Mouse (Mus musculus) heart, embryonic 13.5 days (tissue): ENCODE results near the gene Lingo1. TPM values are rescaled to one million over a fixed set of nuclear protein-coding genes. Genes with fewer than 3 reads are reported as not detected.

Source experiments
- ATAC-seq: fragments of 200-750 bp; cut with Nextera tagmentation; 2 replicates; pipeline ENCODE4 v1.8.0; 2017; ENCODE audit warnings: moderate TSS enrichment; ENCODE audit not compliant: insufficient number of reproducible peaks, low FRiP score, low TSS enrichment; ENCODE audit errors: extremely low read depth
- H3K27ac ChIP-seq: fragments of 300-500 bp; sonication (generic); replicated peaks from 2 replicates; pipeline ENCODE4 v1.5.1; 2015; ENCODE audit warnings: moderate library complexity, mild to moderate bottlenecking, inconsistent platforms
- H3K27me3 ChIP-seq: fragments of 300-500 bp; sonication (generic); replicated peaks from 2 replicates; pipeline ENCODE4 v1.6.1; 2015; ENCODE audit warnings: mild to moderate bottlenecking, inconsistent platforms
- H3K36me3 ChIP-seq: fragments of 300-500 bp; sonication (generic); 2 replicates; pipeline ENCODE4 v1.6.1; 2015; ENCODE audit warnings: mild to moderate bottlenecking, inconsistent platforms
- H3K4me1 ChIP-seq: fragments of 300-500 bp; sonication (generic); 2 replicates; pipeline ENCODE4 v1.6.1; 2015; ENCODE audit warnings: inconsistent platforms
- H3K4me2 ChIP-seq: fragments of 300-500 bp; sonication (generic); 2 replicates; pipeline ENCODE4 v1.6.1; 2015; ENCODE audit warnings: inconsistent platforms, mild to moderate bottlenecking, moderate library complexity
- H3K4me3 ChIP-seq: fragments of 300-500 bp; sonication (generic); 2 replicates; pipeline ENCODE4 v1.5.1; 2015; ENCODE audit warnings: moderate library complexity, mild to moderate bottlenecking, inconsistent platforms
- H3K9ac ChIP-seq: fragments of 300-500 bp; sonication (generic); 2 replicates; pipeline ENCODE4 v1.6.1; 2015; ENCODE audit warnings: inconsistent platforms, mild to moderate bottlenecking, moderate library complexity
- H3K9me3 ChIP-seq: fragments of 300-500 bp; sonication (generic); 2 replicates; pipeline ENCODE4 v1.6.1; 2016; ENCODE audit warnings: inconsistent platforms
- WGBS: fragments of 180-500 bp; shearing (Covaris S2); methylation state at CpG from one replicate; pipeline ENCODE4 v1.1.7; 2015; ENCODE audit warnings: mixed read lengths; 5-methylcytosine and 5-hydroxymethylcytosine counted together
- polyA plus RNA-seq: library from polyadenylated mRNA; unstranded; fragments of >200 nt; fragmentation: Nextera tagmentation; extraction: Ambion mirVana; gene quantifications from 2 replicates; pipeline ENCODE4 v1.2.1, GENCODE M21; 2015

Gene Lingo1
- polyA plus RNA-seq, 1 experiment from 2014 or later: 2.3 TPM

- H3K4me1 ChIP-seq: no peaks in the 10 kb centered on the region
- no peak overlapping the region for H3K27ac ChIP-seq
- no peaks in the 10 kb centered on the region for H3K9me3 ChIP-seq
- H3K36me3 ChIP-seq: no peaks in the 10 kb centered on the region
- no peak overlapping the region for H3K4me2 ChIP-seq
- 67% methylated on average over 3 of the region's 3 CpGs for WGBS
- peaks cover 23% of the 10 kb centered on the region for H3K27me3 ChIP-seq
- ATAC-seq: no peak
- H3K4me3 ChIP-seq: no peak overlapping the region
- no peak overlapping the region for H3K9ac ChIP-seq
These were observed 77.3 kb downstream of the Lingo1 start for GRCm38 (mm10) chr9:56718984-56719383.

GRCm38 (mm10) chr9:56716565-56716964 lies 79.7 kb downstream of the Lingo1 start:
- Histone ChIP-seq H3K9ac (no peak overlapping the region), H3K4me2 (no peak overlapping the region), H3K4me3 (no peak overlapping the region), H3K27me3 (peaks cover 16% of the 10 kb centered on the region), H3K27ac (no peak overlapping the region), H3K9me3 (no peaks in the 10 kb centered on the region), H3K36me3 (no peaks in the 10 kb centered on the region), H3K4me1 (peaks cover 14% of the 10 kb centered on the region)
- ATAC-seq: no peak
- WGBS: 87% methylated on average over 3 of the region's 3 CpGs

- Histone ChIP-seq H3K4me3 (no peak overlapping the region), H3K36me3 (no peaks in the 10 kb centered on the region), H3K27me3 (peaks cover 13% of the 10 kb centered on the region), H3K27ac (no peak overlapping the region), H3K4me2 (no peak overlapping the region), H3K9me3 (no peaks in the 10 kb centered on the region), H3K4me1 (peaks cover 14% of the 10 kb centered on the region), H3K9ac (no peak overlapping the region)
- ATAC-seq: no peak
- WGBS: 73% methylated on average over 3 of the region's 3 CpGs
These were observed 80.2 kb downstream of the Lingo1 start for GRCm38 (mm10) chr9:56716066-56716465.

- no peak overlapping the region for H3K4me2 ChIP-seq
- ATAC-seq: no peak
- WGBS: 73% methylated on average over 1 of the region's 1 CpGs
- no peak overlapping the region for H3K4me3 ChIP-seq
- H3K4me1 ChIP-seq: peaks cover 19% of the 10 kb centered on the region
- H3K36me3 ChIP-seq: no peaks in the 10 kb centered on the region
- H3K9ac ChIP-seq: no peak overlapping the region
- no peak overlapping the region for H3K27ac ChIP-seq
- peaks cover 14% of the 10 kb centered on the region; the same call in 1 of the 2 replicates for H3K27me3 ChIP-seq
- H3K9me3 ChIP-seq: no peaks in the 10 kb centered on the region
These were observed 81.9 kb downstream of the Lingo1 start for GRCm38 (mm10) chr9:56714391-56714790.

- no peak; the same call in 1 of the 2 replicates for ATAC-seq
- peaks cover 14% of the 10 kb centered on the region; the same call in 1 of the 2 replicates for H3K27me3 ChIP-seq
- 28% methylated on average over 14 of the region's 14 CpGs for WGBS
- H3K4me3 ChIP-seq: peak overlapping the region; percentile 33
- no peaks in the 10 kb centered on the region for H3K36me3 ChIP-seq
- H3K9ac ChIP-seq: peak overlapping the region; percentile 59
- H3K27ac ChIP-seq: peak overlapping the region; percentile 28; the same call in 1 of the 2 replicates
- H3K4me2 ChIP-seq: peak overlapping the region; percentile 63
- H3K4me1 ChIP-seq: peaks cover 19% of the 10 kb centered on the region
- H3K9me3 ChIP-seq: no peaks in the 10 kb centered on the region
These were observed 83.5 kb downstream of the Lingo1 start for GRCm38 (mm10) chr9:56712667-56713369.

GRCm38 (mm10) chr9:56710958-56711357 lies 85.3 kb downstream of the Lingo1 start:
- peaks cover 19% of the 10 kb centered on the region for H3K4me1 ChIP-seq
- no peak overlapping the region for H3K27ac ChIP-seq
- no peak overlapping the region for H3K9ac ChIP-seq
- H3K4me2 ChIP-seq: no peak overlapping the region
- no peak for ATAC-seq
- H3K36me3 ChIP-seq: no peaks in the 10 kb centered on the region
- no peaks in the 10 kb centered on the region for H3K9me3 ChIP-seq
- 69% methylated on average over 6 of the region's 6 CpGs for WGBS
- 0 out of 2 replicates have a peak, but pooled peaks cover 7% of the 10 kb centered on the region for H3K27me3 ChIP-seq
- no peak overlapping the region for H3K4me3 ChIP-seq

GRCm38 (mm10) chr9:56706482-56707085 lies 89.7 kb downstream of the Lingo1 start:
- Histone ChIP-seq H3K27ac (no peak overlapping the region), H3K4me3 (no peak overlapping the region), H3K36me3 (no peaks in the 10 kb centered on the region), H3K4me2 (no peak overlapping the region), H3K9ac (no peak overlapping the region), H3K9me3 (no peaks in the 10 kb centered on the region), H3K4me1 (peaks cover 5% of the 10 kb centered on the region), H3K27me3 (0 out of 2 replicates have a peak, but pooled peaks cover 7% of the 10 kb centered on the region)
- no peak for ATAC-seq
- whole genome bisulfite sequencing: 59% methylated on average over 15 of the region's 15 CpGs

- Histone ChIP-seq H3K4me1 (no peaks in the 10 kb centered on the region), H3K9ac (no peak overlapping the region), H3K27me3 (peaks cover 7% of the 10 kb centered on the region), H3K9me3 (no peaks in the 10 kb centered on the region), H3K4me3 (no peak overlapping the region), H3K4me2 (no peak overlapping the region), H3K36me3 (no peaks in the 10 kb centered on the region), H3K27ac (no peak overlapping the region)
- WGBS: 60% methylated on average over 3 of the region's 3 CpGs
- ATAC-seq: no peak
These were observed 94.9 kb downstream of the Lingo1 start for GRCm38 (mm10) chr9:56701394-56701793.

GRCm38 (mm10) chr9:56700866-56701265 lies 95.4 kb downstream of the Lingo1 start:
- Histone ChIP-seq H3K4me1 (no peaks in the 10 kb centered on the region), H3K36me3 (no peaks in the 10 kb centered on the region), H3K27me3 (peaks cover 7% of the 10 kb centered on the region), H3K4me3 (no peak overlapping the region), H3K27ac (no peak overlapping the region), H3K9me3 (no peaks in the 10 kb centered on the region), H3K4me2 (no peak overlapping the region), H3K9ac (no peak overlapping the region)
- 67% methylated on average over 8 of the region's 8 CpGs for WGBS
- no peak for ATAC-seq

GRCm38 (mm10) chr9:56698715-56699370 lies 97.4 kb downstream of the Lingo1 start:
- 59% methylated on average over 7 of the region's 7 CpGs for WGBS
- H3K36me3 ChIP-seq: no peaks in the 10 kb centered on the region
- H3K4me2 ChIP-seq: no peak overlapping the region
- H3K4me1 ChIP-seq: no peaks in the 10 kb centered on the region
- no peaks in the 10 kb centered on the region for H3K9me3 ChIP-seq
- no peak overlapping the region for H3K9ac ChIP-seq
- H3K27ac ChIP-seq: no peak overlapping the region
- no peak overlapping the region for H3K4me3 ChIP-seq
- ATAC-seq: no peak
- H3K27me3 ChIP-seq: peaks cover 3% of the 10 kb centered on the region

- Histone ChIP-seq H3K27me3 (no peaks in the 10 kb centered on the region), H3K4me3 (no peak overlapping the region), H3K4me1 (peaks cover 4% of the 10 kb centered on the region; the same call in 1 of the 2 replicates), H3K27ac (no peak overlapping the region), H3K9me3 (no peaks in the 10 kb centered on the region), H3K9ac (no peak overlapping the region), H3K36me3 (no peaks in the 10 kb centered on the region), H3K4me2 (no peak overlapping the region)
- ATAC-seq: no peak
- WGBS: 69% methylated on average over 3 of the region's 3 CpGs
These were observed 102.2 kb downstream of the Lingo1 start for GRCm38 (mm10) chr9:56694079-56694478.
